Mouse (Mus musculus) heart, embryonic 14.5 days (tissue): ENCODE results near the gene Fam189a1. TPM values are rescaled to one million over a fixed set of nuclear protein-coding genes. Genes with fewer than 3 reads are reported as not detected.

Experiments used
- ATAC-seq: fragments of 200-750 bp; cut with Nextera tagmentation; 2 replicates; pipeline ENCODE4 v1.8.0; 2017; ENCODE audit warnings: low read depth, moderate TSS enrichment; ENCODE audit not compliant: insufficient number of reproducible peaks, insufficient read depth, low FRiP score
- H3K27ac ChIP-seq, 2 experiments: fragments of 200-500 bp in 1 of 2; fragments of 300-500 bp in 1 of 2; sonication (generic) in 1 of 2; replicated peaks in 1 of 2; 2 replicates each; pipeline ENCODE4 v1.5.1; 2012 to 2014; ENCODE audit warnings: low read depth in 2 of 2, low read length in 2 of 2, control low read depth in 1 of 2, mild to moderate bottlenecking in 1 of 2, mixed read lengths in 1 of 2; ENCODE audit not compliant: control insufficient read depth in 1 of 2, insufficient read depth in 1 of 2
- H3K27me3 ChIP-seq: fragments of 300-500 bp; sonication (generic); 2 replicates; pipeline ENCODE4 v1.6.1; 2014; ENCODE audit warnings: mild to moderate bottlenecking, low read length, control low read depth; ENCODE audit not compliant: control insufficient read depth, insufficient read depth
- H3K36me3 ChIP-seq: fragments of 300-500 bp; sonication (generic); 2 replicates; pipeline ENCODE4 v1.6.1; 2014; ENCODE audit warnings: mild to moderate bottlenecking, control low read depth, low read length, mixed read lengths; ENCODE audit not compliant: control insufficient read depth, insufficient read depth
- H3K4me1 ChIP-seq, 2 experiments: fragments of 200-500 bp in 1 of 2; fragments of 300-500 bp in 1 of 2; sonication (generic) in 1 of 2; 2 replicates each; pipeline ENCODE4 v1.6.1; 2012 to 2014; ENCODE audit warnings: low read length in 2 of 2, control low read depth in 1 of 2, mixed read lengths in 1 of 2; ENCODE audit not compliant: control insufficient read depth in 2 of 2, insufficient read depth in 2 of 2
- H3K4me2 ChIP-seq: fragments of 300-500 bp; sonication (generic); 2 replicates; pipeline ENCODE4 v1.6.1; 2014; ENCODE audit warnings: mild to moderate bottlenecking, low read length
- H3K4me3 ChIP-seq, 2 experiments: fragments of 200-500 bp in 1 of 2; fragments of 300-500 bp in 1 of 2; sonication (generic) in 1 of 2; 2 replicates each; pipeline ENCODE4 v1.5.1; 2012 to 2014; ENCODE audit warnings: low read length in 2 of 2, mild to moderate bottlenecking in 2 of 2, control low read depth in 1 of 2, low read depth in 1 of 2, moderate library complexity in 1 of 2; ENCODE audit not compliant: control insufficient read depth in 1 of 2, insufficient read depth in 1 of 2
- H3K9ac ChIP-seq: fragments of 300-500 bp; sonication (generic); 2 replicates; pipeline ENCODE4 v1.6.1; 2014; ENCODE audit warnings: mild to moderate bottlenecking, low read length
- H3K9me3 ChIP-seq: fragments of 300-500 bp; sonication (generic); 2 replicates; pipeline ENCODE4 v1.6.1; 2016; ENCODE audit warnings: low read length, control low read depth; ENCODE audit not compliant: control insufficient read depth
- WGBS: fragments of 180-500 bp; shearing (Covaris S2); extraction: QIAGEN DNeasy Blood & Tissue Kit; methylation state at CpG from one replicate; pipeline ENCODE4 v1.1.7; 2014; 5-methylcytosine and 5-hydroxymethylcytosine counted together
- polyA plus RNA-seq: library from polyadenylated mRNA; unstranded; fragments of >200 nt; fragmentation: Nextera tagmentation; extraction: Ambion mirVana; gene quantifications from 2 replicates; pipeline ENCODE4 v1.2.1, GENCODE M21; 2014

Gene Fam189a1
- polyA plus RNA-seq, 1 experiment from 2014 or later: 0.77 TPM

DNA sequence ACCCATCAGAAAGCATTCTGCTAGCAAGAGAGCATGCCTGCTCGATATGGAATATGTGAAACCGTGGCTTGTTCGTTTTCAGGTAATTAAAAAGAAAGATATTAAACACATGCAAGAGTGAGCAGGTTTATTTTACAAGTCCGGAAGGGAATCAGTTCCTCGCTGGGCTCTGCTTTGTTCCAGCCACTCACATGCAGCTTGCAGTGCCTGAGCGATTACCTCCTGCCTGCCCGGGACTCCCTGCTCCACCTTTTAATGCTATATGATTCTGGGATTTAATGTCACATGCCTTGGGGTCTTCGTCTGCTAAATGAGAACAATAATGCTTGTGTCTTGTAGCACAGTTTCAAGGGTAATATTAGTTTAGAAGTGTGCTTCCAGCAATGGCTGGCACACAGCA, 351.3 kb downstream of the Fam189a1 start:
- Histone ChIP-seq H3K27ac (no peak overlapping the region), H3K9ac (no peak overlapping the region), H3K9me3 (no peaks in the 10 kb centered on the region), H3K4me1 (no peaks in the 10 kb centered on the region), H3K27me3 (no peaks in the 10 kb centered on the region), H3K36me3 (no peaks in the 10 kb centered on the region), H3K4me2 (no peak overlapping the region), H3K4me3 (no peak overlapping the region)
- WGBS: 82% methylated on average over 8 of the region's 8 CpGs
- no peak for ATAC-seq

GRCm38 (mm10) chr7:64795554-64795953, 360.8 kb downstream of the Fam189a1 start:
- H3K4me3 ChIP-seq: no peak overlapping the region
- no peaks in the 10 kb centered on the region for H3K36me3 ChIP-seq
- no peak for ATAC-seq
- no peak overlapping the region for H3K4me2 ChIP-seq
- H3K4me1 ChIP-seq: peaks cover 10 to 31% of the 10 kb centered on the region in 2 experiments
- H3K9me3 ChIP-seq: no peaks in the 10 kb centered on the region
- WGBS: 50% methylated on average over 6 of the region's 6 CpGs
- no peak overlapping the region for H3K9ac ChIP-seq
- H3K27me3 ChIP-seq: no peaks in the 10 kb centered on the region
- peak overlapping the region; percentile 60 to 73 for H3K27ac ChIP-seq

DNA sequence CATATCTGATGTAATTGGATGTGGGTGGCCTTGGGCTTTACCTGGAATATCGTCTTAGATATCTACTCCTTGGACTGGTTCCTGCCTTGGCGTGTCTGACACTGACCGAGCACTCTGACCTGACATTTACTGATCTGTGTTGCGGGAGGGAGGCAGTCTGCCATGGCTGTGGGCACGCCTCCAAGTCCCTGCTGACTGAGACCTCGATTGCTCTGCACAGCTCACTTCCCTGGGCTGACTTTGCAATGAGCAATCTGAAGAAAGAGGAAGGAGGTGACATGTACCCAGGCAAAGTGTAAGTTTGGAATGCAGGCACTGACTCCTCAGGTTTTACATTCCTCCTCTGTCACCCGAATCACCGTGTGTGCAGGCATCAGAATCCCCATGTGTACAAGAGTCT, 364.3 kb downstream of the Fam189a1 start:
- ATAC-seq: no peak
- H3K27ac ChIP-seq: no peak overlapping the region; a peak in 1 of 4 replicates
- H3K27me3 ChIP-seq: no peaks in the 10 kb centered on the region
- no peaks in the 10 kb centered on the region for H3K36me3 ChIP-seq
- H3K4me1 ChIP-seq: peaks cover 10 to 31% of the 10 kb centered on the region in 2 experiments
- no peak overlapping the region for H3K9ac ChIP-seq
- no peak overlapping the region; the same call in 1 of the 2 replicates for H3K4me2 ChIP-seq
- no peaks in the 10 kb centered on the region for H3K9me3 ChIP-seq
- no peak overlapping the region for H3K4me3 ChIP-seq
- WGBS: 39% methylated on average over 8 of the region's 8 CpGs

- peak overlapping the region; percentile 41; a peak in 1 of 4 replicates for H3K27ac ChIP-seq
- no peaks in the 10 kb centered on the region for H3K9me3 ChIP-seq
- no peak overlapping the region for H3K4me2 ChIP-seq
- no peaks in the 10 kb centered on the region for H3K27me3 ChIP-seq
- H3K9ac ChIP-seq: no peak overlapping the region
- peaks cover 10 to 31% of the 10 kb centered on the region in 2 experiments for H3K4me1 ChIP-seq
- no peak for ATAC-seq
- 63% methylated on average over 9 of the region's 9 CpGs for WGBS
- no peak overlapping the region for H3K4me3 ChIP-seq
- no peaks in the 10 kb centered on the region for H3K36me3 ChIP-seq
These were observed 365.2 kb downstream of the Fam189a1 start for GRCm38 (mm10) chr7:64791145-64791544.

DNA sequence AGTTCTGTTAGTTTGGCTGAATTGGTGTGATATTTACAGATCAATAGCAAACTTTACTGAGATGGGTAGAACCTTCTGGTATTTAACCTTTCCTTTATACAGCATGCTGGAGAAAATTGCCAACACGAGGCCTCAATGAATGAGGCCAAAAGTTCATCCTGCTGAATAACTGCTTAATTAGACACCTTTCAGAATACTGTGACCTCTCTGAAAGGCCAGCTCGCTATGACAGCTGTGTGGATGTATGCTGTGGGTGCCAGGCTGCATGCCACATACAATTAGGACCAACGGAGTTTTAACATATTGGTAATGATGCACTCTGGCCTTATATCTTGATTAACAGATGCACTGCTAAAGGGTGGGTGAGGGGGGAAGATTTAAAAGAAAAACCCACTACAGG, 371.3 kb downstream of the Fam189a1 start:
- Histone ChIP-seq H3K27me3 (no peaks in the 10 kb centered on the region), H3K27ac (no peak overlapping the region), H3K9me3 (no peaks in the 10 kb centered on the region), H3K4me2 (no peak overlapping the region), H3K36me3 (no peaks in the 10 kb centered on the region), H3K4me1 (no peaks in the 10 kb centered on the region), H3K9ac (no peak overlapping the region), H3K4me3 (no peak overlapping the region)
- 75% methylated on average over 3 of the region's 3 CpGs for WGBS
- no peak for ATAC-seq

- no peak for ATAC-seq
- Histone ChIP-seq H3K27ac (no peak overlapping the region), H3K4me2 (no peak overlapping the region), H3K4me3 (no peak overlapping the region), H3K9me3 (no peaks in the 10 kb centered on the region), H3K9ac (no peak overlapping the region), H3K36me3 (no peaks in the 10 kb centered on the region), H3K4me1 (peaks cover 0 to 3% of the 10 kb centered on the region in 2 experiments; a peak in 2 of 4 replicates), H3K27me3 (no peaks in the 10 kb centered on the region)
- WGBS: 69% methylated on average over 4 of the region's 4 CpGs
These were observed 376.9 kb downstream of the Fam189a1 start for GRCm38 (mm10) chr7:64779501-64779900.

GRCm38 (mm10) chr7:64776708-64777489, 379.5 kb downstream of the Fam189a1 start:
- WGBS: 80% methylated on average over 13 of the region's 13 CpGs
- Histone ChIP-seq H3K27me3 (no peaks in the 10 kb centered on the region), H3K4me1 (peaks cover 0 to 3% of the 10 kb centered on the region in 2 experiments; a peak in 2 of 4 replicates), H3K4me3 (no peak overlapping the region), H3K4me2 (no peak overlapping the region), H3K9ac (no peak overlapping the region), H3K27ac (no peak overlapping the region), H3K36me3 (no peaks in the 10 kb centered on the region), H3K9me3 (no peaks in the 10 kb centered on the region)
- ATAC-seq: no peak

GRCm38 (mm10) chr7:64773465-64773864, 382.9 kb downstream of the Fam189a1 start:
- WGBS: 41% methylated on average over 10 of the region's 10 CpGs
- Histone ChIP-seq H3K4me3 (no peak overlapping the region), H3K9ac (no peak overlapping the region), H3K27ac (no peak overlapping the region), H3K36me3 (no peaks in the 10 kb centered on the region), H3K4me1 (no peaks in the 10 kb centered on the region), H3K4me2 (no peak overlapping the region), H3K9me3 (no peaks in the 10 kb centered on the region), H3K27me3 (no peaks in the 10 kb centered on the region)
- ATAC-seq: no peak
